Mouse (Mus musculus): Measurements from ENCODE around the gene Tecpr1.

- TF ChIP-seq POLR2A (IDR thresholded peaks at IDR 0.05; ENCODE audit: borderline replicate concordance, extremely low read depth, insufficient read depth, insufficient read length, poor library complexity, severe bottlenecking): no peak
- no peak for TF ChIP-seq CTCF (IDR thresholded peaks at IDR 0.05; ENCODE audit: borderline replicate concordance, extremely low read depth, insufficient read depth, insufficient read length)
These were observed 23.3 kb upstream of the Tecpr1 start for GRCm38 (mm10) chr5:144246669-144247068.

Data from brain, embryonic 14.5 days (tissue).